ENCODE assay signal across 8 mouse cellular contexts in genomic region chr9:108093586-108093985, GRCm38 (mm10). TPM values are rescaled to one million over a fixed set of nuclear protein-coding genes. Genes with fewer than 3 reads are reported as not detected.
A peak's percentile ranks its signal among the peaks of the same experiment; 100 is the strongest.
DNase-seq lines count a peak whose midpoint lies in the region; ATAC-seq lines count a peak whose summit lies in the region.

No protein-coding gene starts in this region.

- H3K4me2 ChIP-seq in limb, embryonic 13.5 days (replicated peaks) = peak overlapping the region; percentile 99
- peak overlapping the region; percentile 99 for H3K4me2 ChIP-seq in stomach, embryonic 16.5 days (ENCODE audit: low read depth, low read length)

- H3K4me3 ChIP-seq in megakaryocyte, embryonic 14.5 days (replicated peaks) = peak overlapping the region; percentile 98
- peak overlapping the region; percentile 69 for H3K4me3 ChIP-seq in limb, embryonic 13.5 days
- peak overlapping the region; percentile 81 for H3K4me3 ChIP-seq in stomach, embryonic 16.5 days (replicated peaks; ENCODE audit: low read length)

- DNase-seq in adrenal gland, adult (ENCODE audit: inconsistent age in 2 of 2, low spot score in 1 of 2) = peak; percentile 28 to 58
- no peak for DNase-seq in adrenal gland, postnatal 25 days
- DNase-seq in right cerebral cortex, postnatal 10 days (ENCODE audit: low spot score in 2 of 2) = no peak
- no peak for DNase-seq in thymus, postnatal 25 days

- ATAC-seq in megakaryocyte, adult 5-6 weeks (ENCODE audit: poor library complexity, severe bottlenecking) = no peak
- no peak for ATAC-seq in limb, embryonic 13.5 days (ENCODE audit: low FRiP score, low read depth)
- ATAC-seq in stomach, embryonic 16.5 days (ENCODE audit: insufficient read depth, low FRiP score) = no peak

- 72% methylated on average over 10 of the region's 10 CpGs for WGBS in limb, embryonic 13.5 days
- WGBS in stomach, embryonic 16.5 days = 65% methylated on average over 10 of the region's 10 CpGs

- H3K9ac ChIP-seq in limb, embryonic 13.5 days = peak overlapping the region; percentile 83
- peak overlapping the region; percentile 86 for H3K9ac ChIP-seq in stomach, embryonic 16.5 days (ENCODE audit: low read length)

- peak overlapping the region; percentile 81; the same call in 1 of the 2 replicates for H3K27ac ChIP-seq in limb, embryonic 13.5 days
- peak overlapping the region; percentile 78 for H3K27ac ChIP-seq in stomach, embryonic 16.5 days (ENCODE audit: low read length)

- H3K9me3 ChIP-seq in megakaryocyte, embryonic 14.5 days = no peaks in the 10 kb centered on the region
- no peaks in the 10 kb centered on the region for H3K9me3 ChIP-seq in limb, embryonic 13.5 days
- no peaks in the 10 kb centered on the region for H3K9me3 ChIP-seq in stomach, embryonic 16.5 days (replicated peaks; ENCODE audit: control insufficient read depth, low read length)

- peaks cover 2% of the 10 kb centered on the region for H3K27me3 ChIP-seq in megakaryocyte, embryonic 14.5 days (replicated peaks)
- H3K27me3 ChIP-seq in limb, embryonic 13.5 days = no peaks in the 10 kb centered on the region
- H3K27me3 ChIP-seq in stomach, embryonic 16.5 days (ENCODE audit: control insufficient read depth, insufficient read depth, low read length) = no peaks in the 10 kb centered on the region

- H3K4me1 ChIP-seq in megakaryocyte, embryonic 14.5 days = peaks cover 30% of the 10 kb centered on the region
- H3K4me1 ChIP-seq in limb, embryonic 13.5 days = peaks cover 29% of the 10 kb centered on the region
- peaks cover 20% of the 10 kb centered on the region for H3K4me1 ChIP-seq in stomach, embryonic 16.5 days (ENCODE audit: control insufficient read depth, insufficient read depth, low read length)

- H3K36me3 ChIP-seq in megakaryocyte, embryonic 14.5 days (replicated peaks; ENCODE audit: low read length) = peaks cover 49% of the 10 kb centered on the region
- peaks cover 43% of the 10 kb centered on the region for H3K36me3 ChIP-seq in limb, embryonic 13.5 days
- peaks cover 8% of the 10 kb centered on the region; the same call in 1 of the 2 replicates for H3K36me3 ChIP-seq in stomach, embryonic 16.5 days (ENCODE audit: control insufficient read depth, insufficient read depth, low read length)

RNA-seq across cellular contexts. Expression of gene Apeh, which starts 0.8 kb away (rescaled TPM):
- 100 and 123 TPM in 2 replicates for total RNA-seq in adrenal gland, postnatal 25 days (2021)
- polyA plus RNA-seq in megakaryocyte, embryonic 14.5 days (2012; ENCODE audit: insufficient read depth, low replicate concordance) = 13.0 and 26.5 TPM in 2 replicates
- 37.9 and 41.0 TPM in 2 replicates for total RNA-seq in megakaryocyte, adult 5-6 weeks (2015)
- 56.9 and 61.8 TPM in 2 replicates for total RNA-seq in megakaryocyte, adult 5-6 weeks (2017)
- polyA plus RNA-seq in limb, embryonic 13.5 days (2015; fragmentation: Nextera tagmentation; extraction: Ambion mirVana) = 42.5 and 47.3 TPM in 2 replicates
- 75.1 and 82.7 TPM in 2 replicates for polyA plus RNA-seq in stomach, embryonic 16.5 days (2015; fragmentation: Nextera tagmentation; extraction: Ambion mirVana)

RNA-seq across cellular contexts. Expression of gene Rnf123, which starts 10.4 kb away (rescaled TPM):
- 85.0 and 87.0 TPM in 2 replicates for total RNA-seq in adrenal gland, postnatal 25 days (2021)
- 51.9 and 73.7 TPM in 2 replicates for polyA plus RNA-seq in megakaryocyte, embryonic 14.5 days (2012; ENCODE audit: insufficient read depth, low replicate concordance)
- 27.8 and 30.7 TPM in 2 replicates for total RNA-seq in megakaryocyte, adult 5-6 weeks (2015)
- 20.9 and 21.1 TPM in 2 replicates for total RNA-seq in megakaryocyte, adult 5-6 weeks (2017)
- 31.2 and 35.2 TPM in 2 replicates for polyA plus RNA-seq in limb, embryonic 13.5 days (2015; fragmentation: Nextera tagmentation; extraction: Ambion mirVana)
- 31.2 and 32.8 TPM in 2 replicates for polyA plus RNA-seq in stomach, embryonic 16.5 days (2015; fragmentation: Nextera tagmentation; extraction: Ambion mirVana)

RNA-seq across cellular contexts. Expression of gene Mst1, which starts 13.3 kb away (rescaled TPM):
- 0.39 and 2.7 TPM in 2 replicates for total RNA-seq in adrenal gland, postnatal 25 days (2021)
- 0.17 TPM in 1 of 2 replicates, not detected in the other for polyA plus RNA-seq in megakaryocyte, embryonic 14.5 days (2012; ENCODE audit: insufficient read depth, low replicate concordance)
- 0.69 TPM in 1 of 2 replicates, not detected in the other for total RNA-seq in megakaryocyte, adult 5-6 weeks (2015)
- not detected in 2 replicates for total RNA-seq in megakaryocyte, adult 5-6 weeks (2017)
- polyA plus RNA-seq in limb, embryonic 13.5 days (2015; fragmentation: Nextera tagmentation; extraction: Ambion mirVana) = 0.20 and 0.51 TPM in 2 replicates
- polyA plus RNA-seq in stomach, embryonic 16.5 days (2015; fragmentation: Nextera tagmentation; extraction: Ambion mirVana) = 7.8 and 8.7 TPM in 2 replicates

RNA-seq across cellular contexts. Expression of gene Amigo3, which starts 40.6 kb away (rescaled TPM):
- total RNA-seq in adrenal gland, postnatal 25 days (2021) = 3.5 and 9.6 TPM in 2 replicates
- polyA plus RNA-seq in megakaryocyte, embryonic 14.5 days (2012; ENCODE audit: insufficient read depth, low replicate concordance) = 0.65 and 1.0 TPM in 2 replicates
- 1.2 and 1.5 TPM in 2 replicates for total RNA-seq in megakaryocyte, adult 5-6 weeks (2015)
- 2.0 and 2.6 TPM in 2 replicates for total RNA-seq in megakaryocyte, adult 5-6 weeks (2017)
- polyA plus RNA-seq in limb, embryonic 13.5 days (2015; fragmentation: Nextera tagmentation; extraction: Ambion mirVana) = 3.1 and 4.4 TPM in 2 replicates
- polyA plus RNA-seq in stomach, embryonic 16.5 days (2015; fragmentation: Nextera tagmentation; extraction: Ambion mirVana) = 3.9 and 4.5 TPM in 2 replicates

RNA-seq across cellular contexts. Expression of gene Gmppb, which starts 44.5 kb away (rescaled TPM):
- total RNA-seq in adrenal gland, postnatal 25 days (2021) = 18.1 and 22.1 TPM in 2 replicates
- 2.6 and 30.7 TPM in 2 replicates for polyA plus RNA-seq in megakaryocyte, embryonic 14.5 days (2012; ENCODE audit: insufficient read depth, low replicate concordance)
- total RNA-seq in megakaryocyte, adult 5-6 weeks (2015) = 6.4 and 6.9 TPM in 2 replicates
- 14.0 and 19.1 TPM in 2 replicates for total RNA-seq in megakaryocyte, adult 5-6 weeks (2017)
- polyA plus RNA-seq in limb, embryonic 13.5 days (2015; fragmentation: Nextera tagmentation; extraction: Ambion mirVana) = 34.1 and 36.2 TPM in 2 replicates
- 49.3 and 56.1 TPM in 2 replicates for polyA plus RNA-seq in stomach, embryonic 16.5 days (2015; fragmentation: Nextera tagmentation; extraction: Ambion mirVana)

Comparison
In these comparisons a context has a peak if more than half of its experiments do, and no peak if none do; other contexts are left out.
1. DNase-seq: peak in adrenal gland, adult (2 of 2); none in adrenal gland, postnatal 25 days (single experiment), right cerebral cortex, postnatal 10 days (0 of 2) and thymus, postnatal 25 days (single experiment).
2. Peak in every context shown above with its lines, with median percentiles within 50 percentile points of each other: H3K4me3 ChIP-seq.